Mouse (Mus musculus) fat pad, adult 2 months (tissue): ENCODE results near the gene Gm28035.

Source experiments
- DNase-seq: peaks from one replicate; pipeline ENCODE4 v3.0.0-alpha.2; 2011; ENCODE audit warnings: low read depth, low spot score; ENCODE audit errors: extremely low read depth

The Gm28035 gene

DNA sequence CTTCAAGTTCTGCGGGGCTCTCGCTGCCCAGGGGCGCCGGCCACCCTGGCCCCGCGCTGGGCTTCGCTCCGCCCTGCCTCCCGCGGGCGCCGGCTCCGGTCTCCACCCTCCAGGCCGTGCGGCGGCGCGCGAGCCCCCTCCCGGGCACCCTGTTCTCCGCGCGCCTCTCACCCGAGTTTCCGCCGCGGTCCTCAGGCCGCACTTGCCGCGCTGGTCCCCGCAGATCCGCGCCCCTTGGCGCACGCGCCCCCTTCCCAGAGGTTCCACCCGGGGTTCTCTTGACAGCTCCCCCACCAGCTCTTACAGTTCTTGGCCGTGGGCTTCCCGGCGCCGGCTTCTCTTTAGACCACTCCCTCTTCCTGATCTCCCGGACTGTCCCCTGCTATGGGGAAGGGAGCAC, 2.5 kb upstream of the Gm28035 start:
- no peak for DNase-seq

GRCm38 (mm10) chr2:30238906-30239465, 1.4 kb upstream of the Gm28035 start:
- DNase-seq = no peak

- no peak for DNase-seq
Measured at GRCm38 (mm10) chr2:30239777-30240176, 590 bp upstream of the Gm28035 start.

GRCm38 (mm10) chr2:30242509-30242908, 2.1 kb downstream of the Gm28035 start:
- DNase-seq = no peak

DNA sequence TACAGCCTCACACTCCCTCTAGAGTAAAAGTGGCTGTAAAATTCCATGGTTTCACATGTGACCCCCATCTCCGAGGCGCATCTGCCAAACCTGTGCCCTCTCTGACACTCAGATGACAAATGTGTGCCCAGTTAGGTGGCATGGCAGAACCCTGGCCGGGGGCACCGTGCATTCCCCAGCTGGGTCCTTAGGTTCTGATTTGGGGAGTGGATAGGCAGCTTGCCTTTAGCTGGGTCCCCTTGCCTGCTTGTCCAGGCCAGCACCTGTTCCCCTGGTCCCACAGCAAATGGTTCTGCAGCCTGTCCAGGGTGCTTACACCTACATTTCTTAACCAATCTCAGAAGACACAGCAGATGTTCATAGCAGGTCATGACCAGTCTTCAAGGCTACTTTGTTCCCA, 3.0 kb downstream of the Gm28035 start:
- DNase-seq = no peak

- no peak for DNase-seq
Measured at GRCm38 (mm10) chr2:30244595-30245178, 4.3 kb downstream of the Gm28035 start.

DNA sequence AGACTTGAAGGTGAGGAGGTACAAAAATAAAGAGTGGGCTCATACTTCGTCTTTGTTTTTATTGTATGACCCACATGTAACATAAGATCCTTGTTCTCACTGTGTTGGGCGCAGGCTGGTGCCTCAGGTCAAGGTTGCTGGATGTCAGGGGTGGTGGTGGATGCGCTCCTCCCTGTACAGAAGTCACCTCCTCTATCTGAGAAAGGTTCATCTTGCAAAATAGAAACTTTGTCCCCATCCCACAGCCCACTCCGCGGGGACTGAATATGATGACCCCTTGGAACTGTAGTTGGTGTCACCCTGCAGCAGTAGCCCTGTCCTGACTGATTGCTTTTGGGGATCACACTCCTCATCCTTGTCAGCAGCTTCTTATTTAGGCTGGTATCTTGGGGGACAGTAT, 6.7 kb downstream of the Gm28035 start:
- DNase-seq = no peak

DNA sequence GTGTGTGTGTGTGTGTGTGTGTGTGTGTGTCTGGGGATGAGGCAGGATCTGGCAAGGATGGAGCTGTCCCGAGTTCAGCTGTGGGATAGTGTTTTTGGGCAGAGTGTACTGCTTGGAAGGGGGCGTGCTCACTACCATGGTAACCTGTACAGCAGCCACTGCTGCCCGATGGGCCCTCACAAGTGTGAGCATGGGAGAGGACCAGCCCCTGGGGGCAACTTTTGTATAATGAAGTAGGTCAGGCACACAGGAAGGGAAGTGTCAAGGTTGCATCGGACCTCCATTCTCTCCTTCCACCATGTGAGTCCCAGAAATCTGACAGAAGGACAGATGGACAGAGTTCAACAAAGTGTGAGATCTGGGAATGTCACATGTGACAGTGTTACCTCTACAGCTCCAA, 7.3 kb downstream of the Gm28035 start:
- no peak for DNase-seq

DNA sequence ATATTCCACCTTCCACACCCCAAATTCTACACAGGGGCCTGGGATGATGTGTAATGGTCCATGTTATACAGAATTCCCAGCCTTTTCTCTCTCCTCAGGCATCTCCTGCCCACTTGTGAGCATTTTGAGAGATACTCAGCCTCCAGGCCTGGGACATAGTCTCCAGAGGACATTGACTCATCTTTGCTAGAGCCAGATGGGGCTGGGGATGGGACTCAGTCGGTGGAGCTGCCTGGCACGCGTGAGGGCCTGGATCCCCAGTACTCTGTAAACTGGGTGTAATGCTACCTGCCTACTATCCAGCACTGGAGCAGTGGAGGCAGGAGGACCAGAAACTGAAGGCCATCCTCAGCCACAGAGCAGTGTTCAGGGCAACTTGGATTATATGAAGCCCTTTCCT, 8.8 kb downstream of the Gm28035 start:
- no peak for DNase-seq

GRCm38 (mm10) chr2:30250166-30251128, 10.1 kb downstream of the Gm28035 start:
- DNase-seq = no peak

GRCm38 (mm10) chr2:30251417-30252104, 11.2 kb downstream of the Gm28035 start:
- DNase-seq = no peak

DNA sequence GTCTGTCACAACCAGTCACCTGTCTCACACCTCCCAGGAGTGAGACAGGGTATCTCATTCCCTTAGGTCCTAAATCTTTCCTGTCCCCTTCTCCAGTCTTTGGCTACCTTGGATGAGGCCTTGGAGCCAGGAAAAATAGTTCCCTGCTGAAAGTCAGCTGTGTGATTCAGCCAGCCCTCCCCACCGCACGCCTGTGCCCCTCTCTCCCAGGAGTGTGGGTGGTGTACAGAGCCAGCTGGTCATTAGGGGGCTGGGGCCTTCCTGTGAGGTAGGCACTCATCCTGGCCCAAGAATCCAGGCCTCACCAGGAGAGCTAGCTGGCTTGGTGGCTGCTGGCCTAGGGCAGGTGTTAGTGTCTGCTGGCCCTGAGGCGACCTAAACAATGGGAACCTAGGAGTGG, 12.2 kb downstream of the Gm28035 start:
- DNase-seq = no peak

DNA sequence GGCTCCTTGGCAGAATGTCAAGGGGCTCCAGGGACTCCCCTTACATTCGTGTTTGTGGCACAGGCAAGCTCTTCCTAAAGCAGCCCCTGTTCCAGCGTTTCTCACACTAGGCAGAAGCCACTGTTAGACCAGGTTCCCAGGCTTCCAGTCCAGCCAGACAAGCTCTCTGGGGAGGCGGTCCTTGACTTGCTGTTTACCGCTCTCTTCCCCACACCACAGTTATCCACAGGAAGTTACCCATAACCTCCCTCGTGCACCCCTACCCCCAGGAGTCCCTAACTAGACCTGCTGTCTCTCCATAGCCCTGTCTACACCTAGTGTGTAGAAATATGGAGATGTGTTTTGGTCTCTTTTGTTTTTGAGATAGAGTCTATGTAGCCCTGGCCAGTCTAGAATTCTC, 13.4 kb downstream of the Gm28035 start:
- DNase-seq = no peak

GRCm38 (mm10) chr2:30255631-30256395, 15.4 kb downstream of the Gm28035 start:
- DNase-seq = no peak

GRCm38 (mm10) chr2:30256616-30257350, 16.4 kb downstream of the Gm28035 start:
- DNase-seq = no peak

GRCm38 (mm10) chr2:30257699-30258460, 17.5 kb downstream of the Gm28035 start:
- no peak for DNase-seq

DNA sequence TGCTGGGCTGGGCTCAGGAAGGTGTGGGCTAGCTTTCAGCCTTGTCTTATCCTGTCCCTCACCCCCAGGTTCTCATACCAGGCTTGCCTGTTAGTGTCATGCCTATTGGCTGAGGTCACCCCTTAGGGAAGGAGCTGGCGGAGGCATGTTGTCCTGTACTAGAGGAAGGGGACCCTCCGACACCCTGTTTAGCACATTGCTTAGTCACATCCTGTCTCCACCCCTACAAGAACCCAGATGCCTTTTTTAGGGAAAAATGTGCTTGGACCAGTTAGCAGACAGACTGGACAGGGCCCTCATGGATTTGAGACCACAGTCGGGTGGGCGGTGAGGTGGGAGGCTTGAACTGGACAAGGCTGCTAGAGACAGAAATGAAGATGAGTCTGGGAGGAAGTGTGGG, 18.2 kb downstream of the Gm28035 start:
- DNase-seq = no peak

GRCm38 (mm10) chr2:30259131-30260064, 19.0 kb downstream of the Gm28035 start:
- no peak for DNase-seq
